Mouse (Mus musculus): ENCODE measurements around the gene Polr3gl. TPM values are rescaled to one million over a fixed set of nuclear protein-coding genes. Genes with fewer than 3 reads are reported as not detected.

Polr3gl gene
- polyA plus RNA-seq, 1 experiment: 17.8 TPM

DNA sequence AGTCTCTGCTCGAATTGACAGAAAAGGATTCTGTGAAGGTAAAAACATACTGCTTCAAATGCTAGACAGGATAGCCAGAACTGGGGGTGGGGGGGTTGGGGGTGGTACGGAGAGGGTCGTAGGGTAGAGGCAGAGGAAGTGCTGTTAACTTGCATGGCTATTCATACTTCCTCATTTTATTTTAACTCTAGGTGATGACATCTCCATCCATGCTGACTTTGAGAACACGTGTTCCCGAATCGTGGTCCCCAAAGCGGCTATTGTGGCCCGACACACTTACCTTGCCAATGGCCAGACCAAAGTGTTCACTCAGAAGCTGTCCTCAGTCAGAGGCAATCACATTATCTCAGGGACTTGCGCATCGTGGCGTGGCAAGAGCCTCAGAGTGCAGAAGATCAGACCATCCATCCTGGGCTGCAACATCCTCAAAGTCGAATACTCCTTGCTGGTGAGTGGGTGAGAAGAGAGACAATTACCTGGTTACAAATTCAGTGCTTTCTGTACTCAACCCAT lies 34.5 kb downstream of the Polr3gl start:
- Histone ChIP-seq H3K36me3 (ENCODE audit: control insufficient read depth, insufficient read depth, low read length) (peaks cover 5% of the 10 kb centered on the region), H3K27me3 (ENCODE audit: control insufficient read depth, insufficient read depth, low read length) (no peaks in the 10 kb centered on the region), H3K4me1 (ENCODE audit: control insufficient read depth, insufficient read depth, low read length) (peaks cover 6% of the 10 kb centered on the region), H3K27ac (ENCODE audit: control insufficient read depth, insufficient read depth, low read depth, low read length) (peak overlapping the region; percentile 9; the same call in 1 of the 2 replicates), H3K4me3 (ENCODE audit: control insufficient read depth, low read depth, low read length) (peak overlapping the region; percentile 70)
- TF ChIP-seq CTCF (IDR thresholded peaks at IDR 0.05; ENCODE audit: control insufficient read depth, insufficient read depth, insufficient replicate concordance, low read depth, low read length): no peak
- TF ChIP-seq POLR2A (IDR thresholded peaks at IDR 0.05; ENCODE audit: control insufficient read depth, low read depth, low read length): peak; percentile 14; the same call in 1 of the 2 replicates

DNA sequence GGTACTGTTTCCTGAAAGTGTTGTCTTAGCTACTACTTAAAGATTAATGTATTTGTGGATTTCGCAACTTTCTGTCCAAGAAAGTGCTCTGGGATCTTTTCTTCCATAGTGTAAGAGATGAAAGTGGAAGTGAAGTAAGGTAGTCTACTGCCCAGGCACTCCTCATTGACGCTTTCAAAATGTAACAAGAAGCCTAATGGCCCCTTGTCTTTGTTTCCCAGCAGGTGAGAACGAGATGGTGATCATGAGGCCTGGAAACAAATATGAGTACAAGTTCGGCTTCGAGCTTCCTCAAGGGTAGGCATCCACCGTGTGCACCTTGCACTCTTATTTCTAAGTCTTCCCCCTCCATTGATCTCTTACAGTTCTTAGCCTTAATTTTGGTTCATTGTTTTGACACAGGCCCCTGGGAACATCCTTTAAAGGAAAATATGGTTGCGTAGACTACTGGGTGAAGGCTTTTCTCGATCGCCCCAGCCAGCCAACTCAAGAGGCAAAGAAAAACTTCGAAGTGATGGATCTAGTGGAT lies 35.2 kb downstream of the Polr3gl start:
- no peak for TF ChIP-seq CTCF (IDR thresholded peaks at IDR 0.05; ENCODE audit: control insufficient read depth, insufficient read depth, insufficient replicate concordance, low read depth, low read length)
- no peak for TF ChIP-seq POLR2A (IDR thresholded peaks at IDR 0.05; ENCODE audit: control insufficient read depth, low read depth, low read length)
- Histone ChIP-seq H3K27ac (ENCODE audit: control insufficient read depth, insufficient read depth, low read depth, low read length) (peak overlapping the region; percentile 19), H3K4me1 (ENCODE audit: control insufficient read depth, insufficient read depth, low read length) (peaks cover 6% of the 10 kb centered on the region), H3K27me3 (ENCODE audit: control insufficient read depth, insufficient read depth, low read length) (no peaks in the 10 kb centered on the region), H3K4me3 (ENCODE audit: control insufficient read depth, low read depth, low read length) (peak overlapping the region; percentile 63), H3K36me3 (ENCODE audit: control insufficient read depth, insufficient read depth, low read length) (peaks cover 5% of the 10 kb centered on the region)

DNA sequence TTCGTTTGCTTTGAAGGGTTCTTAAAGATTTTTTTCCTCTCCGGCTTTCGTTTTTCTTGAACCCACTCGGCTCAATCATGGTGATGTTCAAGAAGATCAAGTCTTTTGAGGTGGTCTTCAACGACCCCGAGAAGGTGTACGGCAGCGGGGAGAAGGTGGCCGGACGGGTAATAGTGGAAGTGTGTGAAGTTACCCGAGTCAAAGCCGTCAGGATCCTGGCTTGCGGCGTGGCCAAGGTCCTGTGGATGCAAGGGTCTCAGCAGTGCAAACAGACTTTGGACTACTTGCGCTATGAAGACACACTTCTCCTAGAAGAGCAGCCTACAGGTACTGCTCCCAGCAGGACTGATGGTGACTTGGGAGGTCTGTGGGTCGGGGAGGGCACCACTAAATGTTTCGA lies 35.8 kb downstream of the Polr3gl start:
- Histone ChIP-seq H3K27ac (ENCODE audit: control insufficient read depth, insufficient read depth, low read depth, low read length) (peak overlapping the region; percentile 77), H3K27me3 (ENCODE audit: control insufficient read depth, insufficient read depth, low read length) (no peaks in the 10 kb centered on the region), H3K4me3 (ENCODE audit: control insufficient read depth, low read depth, low read length) (peak overlapping the region; percentile 84), H3K4me1 (ENCODE audit: control insufficient read depth, insufficient read depth, low read length) (peaks cover 6% of the 10 kb centered on the region), H3K36me3 (ENCODE audit: control insufficient read depth, insufficient read depth, low read length) (peaks cover 5% of the 10 kb centered on the region)
- TF ChIP-seq POLR2A (IDR thresholded peaks at IDR 0.05; ENCODE audit: control insufficient read depth, low read depth, low read length) (no peak; the same call in 1 of the 2 replicates), CTCF (IDR thresholded peaks at IDR 0.05; ENCODE audit: control insufficient read depth, insufficient read depth, insufficient replicate concordance, low read depth, low read length) (no peak)

DNA sequence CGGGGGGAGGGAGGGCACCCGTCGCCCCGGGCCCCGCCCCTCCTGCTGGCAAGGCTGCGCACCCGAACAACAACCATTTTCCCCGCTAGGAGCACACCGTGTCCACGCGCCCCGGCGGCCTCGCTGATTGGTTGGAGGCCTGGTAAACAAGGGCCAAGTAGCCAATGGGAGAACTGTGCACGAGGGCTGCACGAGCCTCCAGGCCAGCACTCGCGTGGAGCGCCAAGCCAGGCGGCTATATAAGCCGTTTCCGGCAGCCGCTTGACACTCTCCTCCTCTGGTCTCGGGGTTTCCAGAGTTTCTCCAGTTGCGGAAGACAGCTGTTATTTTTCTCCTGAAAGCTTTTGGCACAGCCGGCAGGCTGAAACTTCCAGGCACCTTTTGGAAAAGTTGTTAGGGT lies 36.3 kb downstream of the Polr3gl start, which contains the start of gene Txnip:
TSS of gene Txnip (plus strand) at position 264 of the 400 bp plus-strand sequence.
- H3K27ac ChIP-seq (ENCODE audit: control insufficient read depth, insufficient read depth, low read depth, low read length): peak within 1 kb of the TSS; percentile 95
- no peaks in the 10 kb centered on the region for H3K27me3 ChIP-seq (ENCODE audit: control insufficient read depth, insufficient read depth, low read length)
- H3K4me3 ChIP-seq (ENCODE audit: control insufficient read depth, low read depth, low read length): peak within 1 kb of the TSS; percentile 84
- H3K4me1 ChIP-seq (ENCODE audit: control insufficient read depth, insufficient read depth, low read length): peaks cover 6% of the 10 kb centered on the region
- H3K36me3 ChIP-seq (ENCODE audit: control insufficient read depth, insufficient read depth, low read length): peaks cover 5% of the 10 kb centered on the region
- TF ChIP-seq CTCF (IDR thresholded peaks at IDR 0.05; ENCODE audit: control insufficient read depth, insufficient read depth, insufficient replicate concordance, low read depth, low read length): peak; percentile 24; the same call in 1 of the 2 replicates
- peak; percentile 99 for TF ChIP-seq POLR2A (IDR thresholded peaks at IDR 0.05; ENCODE audit: control insufficient read depth, low read depth, low read length)

DNA sequence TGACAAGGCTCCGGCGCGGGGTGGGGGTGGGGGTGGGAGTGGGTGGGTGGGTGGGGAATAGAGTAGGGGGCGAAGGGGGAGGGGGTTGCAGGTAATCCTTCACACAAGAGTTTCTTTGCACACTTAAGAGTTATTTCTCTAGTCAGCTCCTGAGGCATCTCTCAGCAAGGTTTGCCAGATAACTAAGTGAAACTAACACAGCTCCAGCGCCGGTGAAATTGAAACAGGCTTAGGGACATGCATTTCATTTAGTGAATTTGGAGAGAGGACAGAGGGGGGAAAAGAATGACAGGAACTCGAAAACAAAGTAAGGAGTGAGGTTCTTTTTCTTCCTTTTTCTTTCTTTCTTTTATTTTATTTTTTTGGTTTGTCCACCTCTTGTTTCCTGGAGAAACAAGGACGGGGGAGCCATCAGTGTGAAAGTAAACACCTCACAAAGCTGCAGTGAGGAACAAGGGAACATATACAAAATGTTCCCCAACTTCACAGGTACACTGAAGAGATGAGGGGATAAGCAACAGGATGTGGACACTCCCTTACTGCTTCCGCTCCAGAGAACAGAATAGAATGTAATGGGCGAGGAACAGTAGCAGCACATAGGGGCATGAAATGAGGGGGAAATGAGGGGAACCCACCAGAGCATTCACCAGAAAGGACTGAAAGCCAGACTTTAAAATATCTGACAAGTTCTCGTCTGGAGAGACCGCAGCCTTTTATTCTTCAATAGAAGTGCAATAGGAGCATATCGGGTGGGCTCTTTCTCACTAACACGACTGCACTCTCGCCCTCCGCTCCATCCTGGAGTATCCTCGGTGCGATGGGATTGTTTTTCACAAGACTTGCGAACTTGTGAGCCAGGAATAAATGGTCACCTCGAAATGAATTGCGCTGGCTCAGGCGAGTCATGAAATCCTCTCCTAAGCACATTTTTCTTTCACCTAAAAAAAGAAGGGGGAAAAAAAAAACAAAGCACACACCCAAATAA lies 37.0 kb downstream of the Polr3gl start:
- H3K36me3 ChIP-seq (ENCODE audit: control insufficient read depth, insufficient read depth, low read length): peaks cover 5% of the 10 kb centered on the region
- TF ChIP-seq CTCF (IDR thresholded peaks at IDR 0.05; ENCODE audit: control insufficient read depth, insufficient read depth, insufficient replicate concordance, low read depth, low read length) (no peak), POLR2A (IDR thresholded peaks at IDR 0.05; ENCODE audit: control insufficient read depth, low read depth, low read length) (no peak)
- H3K4me3 ChIP-seq (ENCODE audit: control insufficient read depth, low read depth, low read length): peak overlapping the region; percentile 84
- peak overlapping the region; percentile 95 for H3K27ac ChIP-seq (ENCODE audit: control insufficient read depth, insufficient read depth, low read depth, low read length)
- H3K4me1 ChIP-seq (ENCODE audit: control insufficient read depth, insufficient read depth, low read length): peaks cover 6% of the 10 kb centered on the region
- no peaks in the 10 kb centered on the region for H3K27me3 ChIP-seq (ENCODE audit: control insufficient read depth, insufficient read depth, low read length)

DNA sequence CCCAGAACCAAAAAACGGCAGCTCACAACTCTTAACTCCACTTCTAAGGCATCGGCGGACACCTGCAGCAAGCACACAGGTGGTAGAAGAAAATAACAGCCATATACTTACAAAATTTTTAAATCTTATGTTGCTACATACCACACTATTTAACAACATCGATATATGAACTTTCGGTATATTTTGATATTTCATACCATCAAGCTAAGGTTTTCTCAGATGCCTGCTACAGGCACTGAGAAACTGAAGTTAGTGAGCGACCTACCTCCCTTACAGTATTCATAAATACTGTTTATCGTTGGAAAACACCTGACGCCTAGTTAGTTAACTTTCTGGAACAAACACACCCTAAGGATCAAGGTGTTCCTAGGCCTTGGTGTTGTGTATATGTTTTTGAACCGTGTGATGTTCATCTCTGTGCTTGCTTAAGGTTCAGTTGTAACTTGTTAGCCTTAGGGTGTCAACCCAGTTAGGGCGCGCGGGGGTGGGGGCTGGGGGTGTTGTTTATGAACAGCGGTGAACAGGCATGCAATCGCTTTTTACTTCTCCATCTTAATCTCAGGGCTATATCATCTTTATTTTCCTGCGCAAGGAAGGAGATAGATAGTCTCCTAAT lies 37.9 kb downstream of the Polr3gl start:
- H3K36me3 ChIP-seq (ENCODE audit: control insufficient read depth, insufficient read depth, low read length): peaks cover 4% of the 10 kb centered on the region
- TF ChIP-seq CTCF (IDR thresholded peaks at IDR 0.05; ENCODE audit: control insufficient read depth, insufficient read depth, insufficient replicate concordance, low read depth, low read length): no peak
- TF ChIP-seq POLR2A (IDR thresholded peaks at IDR 0.05; ENCODE audit: control insufficient read depth, low read depth, low read length): no peak
- H3K4me3 ChIP-seq (ENCODE audit: control insufficient read depth, low read depth, low read length): no peak overlapping the region
- no peaks in the 10 kb centered on the region for H3K27me3 ChIP-seq (ENCODE audit: control insufficient read depth, insufficient read depth, low read length)
- peaks cover 6% of the 10 kb centered on the region for H3K4me1 ChIP-seq (ENCODE audit: control insufficient read depth, insufficient read depth, low read length)
- no peak overlapping the region for H3K27ac ChIP-seq (ENCODE audit: control insufficient read depth, insufficient read depth, low read depth, low read length)

Measured in testis, adult 2 months (tissue).